Mouse (Mus musculus) embryonic fibroblast, embryonic 13.5 days (primary cell): Measurements from ENCODE around the gene Ldlr.

Experiments used
- CTCF ChIP-seq: IDR thresholded peaks from 2 replicates; pipeline ENCODE4 v1.5.1; 2011; ENCODE audit warnings: mild to moderate bottlenecking, control low read depth, low read length, moderate library complexity, borderline replicate concordance; ENCODE audit not compliant: insufficient read depth
- POLR2A ChIP-seq: IDR thresholded peaks from 2 replicates; pipeline ENCODE4 v1.6.1; 2011; ENCODE audit warnings: low read depth, mild to moderate bottlenecking, control low read depth, low read length, moderate library complexity

DNA sequence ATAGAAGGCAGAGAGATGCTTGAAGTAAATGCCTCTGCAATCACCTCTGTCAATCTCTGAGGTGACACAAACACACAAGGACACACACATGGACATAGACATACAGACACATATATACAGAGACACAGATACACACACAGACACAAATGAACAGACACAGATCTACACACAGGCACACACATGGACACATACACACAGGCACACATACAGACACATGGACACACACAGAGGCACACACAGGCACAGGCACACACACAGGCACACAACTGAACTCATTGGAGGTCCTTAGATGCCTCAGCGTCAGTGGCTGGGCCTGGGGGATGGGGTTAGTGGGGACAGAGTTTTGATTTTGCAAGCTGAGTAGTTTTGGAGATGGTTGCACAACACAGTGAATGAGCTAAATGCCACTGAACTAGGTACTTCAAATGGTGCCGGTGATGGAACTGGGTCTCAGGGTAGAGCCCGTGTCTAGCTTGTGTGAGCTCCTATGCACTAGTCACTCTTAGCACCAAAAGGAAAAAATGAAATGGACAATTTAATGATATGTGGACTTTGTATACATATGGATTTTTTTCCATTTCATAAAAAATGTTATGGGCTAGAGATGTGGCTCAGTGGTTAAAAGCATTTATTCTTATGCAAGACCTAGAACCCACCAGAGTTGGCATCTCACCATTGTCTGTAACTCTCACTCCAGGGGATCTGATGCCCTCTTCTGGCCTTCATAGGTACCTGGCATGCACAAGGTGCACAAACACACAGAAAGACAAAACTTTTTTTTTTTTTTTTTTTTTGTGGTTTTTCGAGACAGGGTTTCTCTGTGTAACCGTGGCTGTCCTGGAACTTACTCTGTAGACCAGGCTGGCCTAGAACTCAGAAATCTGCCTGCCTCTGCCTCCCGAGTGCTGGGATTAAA is 41.1 kb downstream of the Ldlr start:
- no peak for TF ChIP-seq CTCF
- 0 out of 2 replicates have a peak, but pooled peaks have one; percentile 10 for TF ChIP-seq POLR2A
